Mouse (Mus musculus): ENCODE results near the gene Lgals8.
"Not testable (repeated sequence)": the region's sequence is repeated elsewhere in the genome, so short reads cannot be mapped to it uniquely, and the experiment has no call there.

GRCm38 (mm10) chr13:12464159-12464558 lies 585 bp downstream of the Lgals8 start:
- not testable (repeated sequence) for TF ChIP-seq TAL1 (conservative IDR thresholded peaks at IDR 0.05; ENCODE audit: low read depth, low read length); CTCF (IDR thresholded peaks at IDR 0.05; ENCODE audit: low read depth, low read length)

Measured in G1E (cell line).